Comparison of ENCODE assay signal across 18 mouse cellular contexts in the genomic region with DNA sequence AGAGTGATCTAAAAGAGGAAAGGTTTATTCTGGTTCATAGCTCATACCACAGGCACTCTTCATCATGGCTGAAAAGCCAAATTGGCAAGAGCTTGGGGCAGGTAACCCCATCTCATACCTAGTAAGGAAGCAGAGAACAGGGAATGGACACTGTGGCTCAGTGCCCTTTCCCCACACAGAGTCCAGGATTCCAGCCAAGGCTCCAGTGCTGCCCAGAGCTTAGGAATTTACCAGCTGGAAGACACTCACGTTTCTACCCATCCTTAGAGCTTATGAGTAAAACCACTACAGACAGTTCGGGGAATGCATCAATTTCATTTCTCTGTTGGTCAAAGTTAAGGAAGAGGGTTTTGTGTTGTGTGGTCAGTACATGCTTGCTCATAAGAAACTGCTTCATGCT.
DNase-seq lines count a peak whose midpoint lies in the region; ATAC-seq and TF ChIP-seq lines count a peak whose summit lies in the region.
"Had no signal": no experiment of that assay in that cellular context is flagged by ENCODE, and none has a peak within 500 bp of the region (broad histone marks: within the 10 kb centered on the region; RNA-seq: fewer than 3 reads in every experiment).

No protein-coding gene starts in this region.

- H3K4me1 ChIP-seq in liver, adult 2 months (ENCODE audit: control insufficient read depth, insufficient read depth, low read length) = peaks cover 17% of the 10 kb centered on the region; the same call in 1 of the 2 replicates
- H3K4me1 ChIP-seq in liver, embryonic 12.5 days = no peaks in the 10 kb centered on the region
- H3K4me1 ChIP-seq in hindbrain, embryonic 13.5 days (replicated peaks) = 0 out of 2 replicates have a peak, but pooled peaks cover 2% of the 10 kb centered on the region
- H3K4me1 ChIP-seq: hindbrain, embryonic 12.5 days; neural tube, embryonic 13.5 days had no signal

- H3K4me3 ChIP-seq in liver, adult 2 months (ENCODE audit: insufficient read depth, low read depth, low read length) = no peak overlapping the region
- H3K4me3 ChIP-seq in liver, embryonic 12.5 days = no peak overlapping the region
- no peak overlapping the region for H3K4me3 ChIP-seq in hindbrain, embryonic 13.5 days
- H3K4me3 ChIP-seq: embryonic facial prominence, embryonic 15.5 days; hindbrain, embryonic 12.5 days; neural tube, embryonic 13.5 days had no signal

- H3K9me3 ChIP-seq in liver, embryonic 12.5 days (replicated peaks) = no peaks in the 10 kb centered on the region
- no peaks in the 10 kb centered on the region for H3K9me3 ChIP-seq in hindbrain, embryonic 13.5 days
- H3K9me3 ChIP-seq: embryonic facial prominence, embryonic 15.5 days; hindbrain, embryonic 12.5 days; neural tube, embryonic 13.5 days had no signal

- TF ChIP-seq POLR2A in liver, adult 2 months (IDR thresholded peaks at IDR 0.05; ENCODE audit: extremely low read depth, insufficient read depth, low read length) = no peak

- no peaks in the 10 kb centered on the region for H3K79me2 ChIP-seq in liver, adult 2 months (ENCODE audit: control insufficient read depth, insufficient read depth, low read length)

- peak; percentile 36 to 64 for DNase-seq in cerebellum, postnatal 14 days
- no peak for DNase-seq in cerebellum, adult 11 months
- peak; percentile 83 for DNase-seq in liver, adult 2 months (ENCODE audit: extremely low read depth, low read depth, low spot score)
- peak; percentile 29 to 43 for DNase-seq in adrenal gland, postnatal 36 days
- DNase-seq in frontal cortex, postnatal 36 days (ENCODE audit: low spot score in 2 of 2) = no peak
- DNase-seq: cerebellum, adult 8-10 months; embryo, embryonic 11 days; liver; lung, embryonic 14.5 days; right cerebral cortex, postnatal 14 days; thymus, postnatal 14 days had no signal

- H3K4me2 ChIP-seq in liver, embryonic 12.5 days = no peak overlapping the region
- H3K4me2 ChIP-seq in hindbrain, embryonic 13.5 days = no peak overlapping the region
- H3K4me2 ChIP-seq: embryonic facial prominence, embryonic 15.5 days; hindbrain, embryonic 12.5 days; lung, embryonic 14.5 days; midbrain, embryonic 11.5 days; neural tube, embryonic 13.5 days had no signal

- WGBS in liver, adult 2 months = 24% methylated on average over 2 of the region's 2 CpGs
- 58% methylated on average over 2 of the region's 2 CpGs for WGBS in liver, embryonic 12.5 days (ENCODE audit: insufficient replicate concordance)
- WGBS in hindbrain, embryonic 13.5 days = 96% methylated on average over 2 of the region's 2 CpGs

- ATAC-seq in liver, embryonic 12.5 days = no peak
- ATAC-seq in hindbrain, embryonic 13.5 days (ENCODE audit: low FRiP score) = no peak

- H3K27me3 ChIP-seq in liver, adult 2 months (ENCODE audit: control insufficient read depth, insufficient read depth, low read length) = no peaks in the 10 kb centered on the region
- no peaks in the 10 kb centered on the region for H3K27me3 ChIP-seq in liver, embryonic 12.5 days (replicated peaks)
- H3K27me3 ChIP-seq in hindbrain, embryonic 13.5 days = no peaks in the 10 kb centered on the region
- H3K27me3 ChIP-seq: embryonic facial prominence, embryonic 15.5 days; hindbrain, embryonic 12.5 days; neural tube, embryonic 13.5 days had no signal

- H3K36me3 ChIP-seq in liver, adult 2 months (ENCODE audit: control insufficient read depth, insufficient read depth, low read length) = no peaks in the 10 kb centered on the region
- no peaks in the 10 kb centered on the region for H3K36me3 ChIP-seq in liver, embryonic 12.5 days
- no peaks in the 10 kb centered on the region for H3K36me3 ChIP-seq in hindbrain, embryonic 13.5 days
- H3K36me3 ChIP-seq: embryonic facial prominence, embryonic 15.5 days; hindbrain, embryonic 12.5 days; neural tube, embryonic 13.5 days had no signal

- TF ChIP-seq CTCF in liver, adult 2 months (IDR thresholded peaks at IDR 0.05; ENCODE audit: low read depth, low read length) = no peak

- H3K27ac ChIP-seq in liver, adult 2 months (replicated peaks; ENCODE audit: insufficient read depth, low read depth, low read length) = no peak overlapping the region
- H3K27ac ChIP-seq in liver, embryonic 12.5 days = no peak overlapping the region
- no peak overlapping the region for H3K27ac ChIP-seq in hindbrain, embryonic 13.5 days
- H3K27ac ChIP-seq: embryonic facial prominence, embryonic 15.5 days; hindbrain, embryonic 12.5 days; macrophage; neural tube, embryonic 13.5 days had no signal

- no peak overlapping the region for H3K9ac ChIP-seq in liver, adult 2 months (ENCODE audit: low read depth, low read length)
- H3K9ac ChIP-seq in liver, embryonic 12.5 days = no peak overlapping the region
- no peak overlapping the region for H3K9ac ChIP-seq in hindbrain, embryonic 13.5 days
- H3K9ac ChIP-seq: embryonic facial prominence, embryonic 15.5 days; hindbrain, embryonic 12.5 days; lung, embryonic 14.5 days; neural tube, embryonic 13.5 days had no signal

Comparison
In these comparisons a context has a peak if more than half of its experiments do, and no peak if none do; other contexts are left out.
1. DNase-seq: peak in cerebellum, postnatal 14 days (2 of 2), liver, adult 2 months (single experiment) and adrenal gland, postnatal 36 days (2 of 2); none in cerebellum, adult 11 months (single experiment) and frontal cortex, postnatal 36 days (0 of 2).